Mouse (Mus musculus) heart, adult 2 months (tissue): ENCODE measurements at regions not wholly inside any gene's neighbourhood (a gene's known extent, or its start where the extent isn't known, plus 50 kb on each side); places are given as distances from the start of the nearest gene placed in this dataset.

Source experiments
- DNase-seq, 2 experiments: peaks; one replicate each; pipeline ENCODE4 v3.0.0; 2021
- H3K27ac ChIP-seq: fragments of 200-600 bp; 2 replicates; pipeline ENCODE4 v1.8.1; 2022
- H3K27me3 ChIP-seq: fragments of 200-500 bp; 2 replicates; pipeline ENCODE4 v1.6.1; 2012; ENCODE audit warnings: mild to moderate bottlenecking, low read length, inconsistent platforms, mixed read lengths; ENCODE audit not compliant: control insufficient read depth, insufficient read depth
- H3K36me3 ChIP-seq: fragments of 200-500 bp; 2 replicates; pipeline ENCODE4 v1.6.1; 2012; ENCODE audit warnings: low read length, inconsistent platforms; ENCODE audit not compliant: control insufficient read depth, insufficient read depth
- H3K4me1 ChIP-seq: fragments of 200-500 bp; 2 replicates; pipeline ENCODE4 v1.6.1; 2011; ENCODE audit warnings: low read length; ENCODE audit not compliant: control insufficient read depth, insufficient read depth
- H3K4me3 ChIP-seq: fragments of 200-600 bp; 2 replicates; pipeline ENCODE4 v1.8.1; 2022
- H3K79me2 ChIP-seq: fragments of 200-500 bp; replicated peaks from 2 replicates; pipeline ENCODE4 v1.6.1; 2012; ENCODE audit warnings: mild to moderate bottlenecking, inconsistent platforms, low read length, moderate library complexity, mixed read lengths; ENCODE audit not compliant: control insufficient read depth, insufficient read depth
- H3K9ac ChIP-seq: fragments of 200-500 bp; 2 replicates; pipeline ENCODE4 v1.6.1; 2012; ENCODE audit warnings: low read depth, mild to moderate bottlenecking, control low read depth, inconsistent platforms, low read length, mixed read lengths
- CTCF ChIP-seq: fragments of 200-600 bp; IDR thresholded peaks from 2 replicates; pipeline ENCODE4 v1.8.1; 2022; ENCODE audit warnings: antibody characterized with exemption, mild to moderate bottlenecking, moderate library complexity
- EP300 ChIP-seq: fragments of 200-500 bp; IDR thresholded peaks from 2 replicates; pipeline ENCODE4 v1.6.1; 2011; ENCODE audit warnings: low read depth, low read length, control low read depth; ENCODE audit not compliant: insufficient read depth
- POLR2A ChIP-seq: fragments of 200-500 bp; IDR thresholded peaks from 2 replicates; pipeline ENCODE4 v1.6.1; 2011; ENCODE audit warnings: mild to moderate bottlenecking, low read depth, low read length, control low read depth; ENCODE audit not compliant: insufficient read depth
- WGBS: fragments of 180-500 bp; shearing (Covaris S2); methylation state at CpG from one replicate; pipeline ENCODE4 v1.1.7; 2018; 5-methylcytosine and 5-hydroxymethylcytosine counted together
- intact Hi-C: fragments of 180-260 bp; cut with DNase I; formaldehyde crosslinking; loops from one replicate; pipeline ENCODE4 v1.15.1; 2025

DNA sequence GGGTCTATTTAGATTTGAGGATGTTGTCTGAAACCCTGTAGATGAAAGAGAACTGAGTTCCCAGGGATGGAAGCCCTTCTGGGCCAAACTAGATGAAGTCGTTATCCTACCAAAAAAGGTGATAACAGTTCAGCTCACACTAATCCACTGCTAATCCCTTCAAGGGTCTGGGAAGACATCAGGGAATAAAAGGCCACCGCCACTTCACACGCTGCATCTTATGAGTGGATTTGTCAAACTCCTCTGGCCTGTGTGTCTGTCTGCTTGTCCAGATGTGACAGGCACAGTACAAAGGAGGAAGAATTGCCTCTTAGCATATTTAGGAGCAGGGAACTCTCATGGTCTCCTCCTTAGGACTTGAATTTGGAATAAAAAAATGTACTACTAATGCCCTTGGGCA is 171.2 kb upstream of the Tshz3 start:
- 54% methylated on average over 3 of the region's 3 CpGs for WGBS
- H3K27ac ChIP-seq = no peak overlapping the region
- H3K4me1 ChIP-seq = no peaks in the 10 kb centered on the region
- TF ChIP-seq EP300 = no peak
- no peak for TF ChIP-seq CTCF
- no peak for TF ChIP-seq POLR2A
- no peak overlapping the region for H3K4me3 ChIP-seq
- H3K27me3 ChIP-seq = no peaks in the 10 kb centered on the region
- H3K9ac ChIP-seq = no peak overlapping the region
- no peak for DNase-seq
- H3K36me3 ChIP-seq = no peaks in the 10 kb centered on the region
- intact Hi-C loops = no loop called here
- H3K79me2 ChIP-seq = no peaks in the 10 kb centered on the region

GRCm38 (mm10) chr7:36529504-36530065 is 168.3 kb upstream of the Tshz3 start:
- no peak for DNase-seq
- 82% methylated on average over 15 of the region's 15 CpGs for WGBS
- no peaks in the 10 kb centered on the region for H3K27me3 ChIP-seq
- H3K4me1 ChIP-seq = no peaks in the 10 kb centered on the region
- no peak overlapping the region for H3K9ac ChIP-seq
- TF ChIP-seq EP300 = no peak
- H3K79me2 ChIP-seq = no peaks in the 10 kb centered on the region
- no peak overlapping the region for H3K4me3 ChIP-seq
- H3K27ac ChIP-seq = no peak overlapping the region
- H3K36me3 ChIP-seq = no peaks in the 10 kb centered on the region
- intact Hi-C loops = no loop called here

GRCm38 (mm10) chr7:36531559-36531958 is 166.4 kb upstream of the Tshz3 start:
- intact Hi-C loops = no loop called here
- H3K36me3 ChIP-seq = no peaks in the 10 kb centered on the region
- WGBS = 76% methylated on average over 1 of the region's 1 CpGs

GRCm38 (mm10) chr7:36538111-36538510 is 159.8 kb upstream of the Tshz3 start:
- no peak overlapping the region for H3K4me3 ChIP-seq
- 76% methylated on average over 11 of the region's 11 CpGs for WGBS
- H3K9ac ChIP-seq = no peak overlapping the region
- H3K4me1 ChIP-seq = no peaks in the 10 kb centered on the region
- no peaks in the 10 kb centered on the region for H3K36me3 ChIP-seq
- no peak for DNase-seq
- intact Hi-C loops = no loop called here
- no peaks in the 10 kb centered on the region for H3K27me3 ChIP-seq
- no peaks in the 10 kb centered on the region for H3K79me2 ChIP-seq
- H3K27ac ChIP-seq = no peak overlapping the region
- TF ChIP-seq POLR2A = no peak
- no peak for TF ChIP-seq EP300
- no peak for TF ChIP-seq CTCF

More at GRCm38 (mm10) chr7:36531559-36531958, 166.4 kb upstream of the Tshz3 start:
- no peak for DNase-seq
- no peak overlapping the region for H3K9ac ChIP-seq
- no peak overlapping the region for H3K27ac ChIP-seq
- TF ChIP-seq CTCF (peak; percentile 30), POLR2A (no peak), EP300 (no peak)
- no peaks in the 10 kb centered on the region for H3K27me3 ChIP-seq
- H3K4me1 ChIP-seq = no peaks in the 10 kb centered on the region
- H3K79me2 ChIP-seq = no peaks in the 10 kb centered on the region
- no peak overlapping the region for H3K4me3 ChIP-seq

DNA sequence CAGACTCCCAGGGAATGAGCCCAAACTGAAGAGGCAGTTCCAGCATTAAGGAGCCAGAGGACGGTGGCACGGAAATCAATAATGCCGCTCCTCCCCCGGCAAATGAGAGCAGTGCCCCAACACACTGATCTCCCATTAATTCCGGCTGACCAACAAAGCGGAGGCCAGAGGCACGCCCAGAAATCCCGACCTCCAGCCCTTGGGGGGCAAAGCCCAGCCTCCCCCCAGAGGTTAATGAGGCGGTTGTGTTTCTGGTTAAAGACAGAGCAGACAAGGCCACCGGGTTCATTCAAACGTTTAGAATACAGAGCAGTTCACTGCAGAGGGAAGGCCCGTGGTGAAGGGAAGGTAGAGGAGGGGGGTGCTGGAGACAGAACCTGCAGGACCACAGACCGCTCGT is 149.9 kb upstream of the Tshz3 start:
- intact Hi-C loops = loop anchor here (5.0 kb wide), 1 partner anchor 41 kb away; no protein-coding TSS in a partner anchor
- no peaks in the 10 kb centered on the region for H3K4me1 ChIP-seq
- no peak for TF ChIP-seq CTCF
- no peak overlapping the region for H3K9ac ChIP-seq
- no peak for DNase-seq
- no peak overlapping the region for H3K27ac ChIP-seq
- WGBS = 78% methylated on average over 14 of the region's 14 CpGs
- no peaks in the 10 kb centered on the region for H3K27me3 ChIP-seq
- H3K36me3 ChIP-seq = no peaks in the 10 kb centered on the region
- H3K4me3 ChIP-seq = no peak overlapping the region
- no peaks in the 10 kb centered on the region for H3K79me2 ChIP-seq

DNA sequence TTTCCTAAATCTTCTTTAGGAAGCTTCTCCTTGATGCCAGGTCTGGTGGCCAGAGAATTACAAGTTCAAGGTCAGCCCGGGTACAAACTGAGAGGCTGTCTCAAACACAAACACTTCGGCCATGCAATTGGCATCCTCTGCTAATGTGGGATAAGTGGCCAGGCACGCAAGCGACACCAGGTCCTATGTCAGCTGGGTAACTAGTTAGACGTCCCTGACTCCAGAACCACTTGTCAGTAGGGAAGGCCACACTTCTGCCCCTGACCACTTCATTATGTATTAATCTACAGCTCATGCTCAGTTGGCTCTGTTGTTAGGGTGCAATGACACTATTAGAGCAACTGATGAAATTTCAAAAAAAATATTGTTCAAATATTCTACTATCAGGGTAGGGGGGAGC is 149.5 kb upstream of the Tshz3 start:
- H3K27ac ChIP-seq = no peak overlapping the region
- 84% methylated on average over 5 of the region's 5 CpGs for WGBS
- no peak for TF ChIP-seq POLR2A
- no peak for TF ChIP-seq EP300
- TF ChIP-seq CTCF = no peak
- no peak for DNase-seq
- H3K9ac ChIP-seq = no peak overlapping the region
- H3K27me3 ChIP-seq = no peaks in the 10 kb centered on the region
- no peak overlapping the region for H3K4me3 ChIP-seq
- intact Hi-C loops = loop anchor here (5.0 kb wide), 1 partner anchor 41 kb away; no protein-coding TSS in a partner anchor
- H3K36me3 ChIP-seq = no peaks in the 10 kb centered on the region
- no peaks in the 10 kb centered on the region for H3K4me1 ChIP-seq
- H3K79me2 ChIP-seq = no peaks in the 10 kb centered on the region
